Mouse (Mus musculus) liver, postnatal 0 days (tissue): ENCODE data around the gene Lrig1. TPM values are rescaled to one million over a fixed set of nuclear protein-coding genes. Genes with fewer than 3 reads are reported as not detected.

Source experiments
- ATAC-seq: fragments of 200-750 bp; cut with Nextera tagmentation; 2 replicates; pipeline ENCODE4 v1.8.0; 2017; ENCODE audit warnings: mild to moderate bottlenecking, moderate library complexity
- DNase-seq: peaks from one replicate; pipeline ENCODE4 v3.0.0-alpha.2; 2016
- H3K27ac ChIP-seq: fragments of 300-500 bp; sonication (generic); 2 replicates; pipeline ENCODE4 v1.5.1; 2014; ENCODE audit warnings: antibody characterized with exemption, moderate library complexity, mild to moderate bottlenecking, low read depth
- H3K27me3 ChIP-seq: fragments of 300-500 bp; sonication (generic); 2 replicates; pipeline ENCODE4 v1.6.1; 2014; ENCODE audit warnings: low read length, control low read depth, mixed read lengths; ENCODE audit not compliant: insufficient read depth
- H3K36me3 ChIP-seq: fragments of 300-500 bp; sonication (generic); replicated peaks from 2 replicates; pipeline ENCODE4 v1.6.1; 2014; ENCODE audit warnings: mild to moderate bottlenecking, control low read depth, low read length, moderate library complexity, mixed read lengths; ENCODE audit not compliant: insufficient read depth
- H3K4me1 ChIP-seq: fragments of 300-500 bp; sonication (generic); 2 replicates; pipeline ENCODE4 v1.6.1; 2014; ENCODE audit warnings: antibody characterized with exemption, mild to moderate bottlenecking, control low read depth; ENCODE audit not compliant: insufficient read depth
- H3K4me2 ChIP-seq: fragments of 300-500 bp; sonication (generic); 2 replicates; pipeline ENCODE4 v1.6.1; 2014; ENCODE audit warnings: low read depth, mild to moderate bottlenecking, low read length, moderate library complexity, mixed read lengths
- H3K4me3 ChIP-seq: fragments of 300-500 bp; sonication (generic); 2 replicates; pipeline ENCODE4 v1.5.1; 2014; ENCODE audit warnings: low read depth, low read length
- H3K9ac ChIP-seq: fragments of 300-500 bp; sonication (generic); replicated peaks from 2 replicates; pipeline ENCODE4 v1.6.1; 2014; ENCODE audit warnings: mild to moderate bottlenecking, moderate library complexity
- H3K9me3 ChIP-seq: fragments of 300-500 bp; sonication (generic); 2 replicates; pipeline ENCODE4 v1.6.1; 2016; ENCODE audit warnings: mild to moderate bottlenecking, control low read depth, low read length, mixed read lengths
- CTCF ChIP-seq: sonication (generic); IDR thresholded peaks from 2 replicates; pipeline ENCODE4 v1.5.1; 2016; ENCODE audit warnings: antibody characterized with exemption, low read depth
- EP300 ChIP-seq: IDR thresholded peaks from 2 replicates; pipeline ENCODE4 v1.6.1; 2016; ENCODE audit warnings: antibody characterized with exemption, low read depth, mild to moderate bottlenecking
- WGBS: fragments of 180-500 bp; shearing (Covaris S2); extraction: QIAGEN DNeasy Blood & Tissue Kit; methylation state at CpG from one replicate; pipeline ENCODE4 v1.1.7; 2014; ENCODE audit not compliant: insufficient replicate concordance; 5-methylcytosine and 5-hydroxymethylcytosine counted together
- polyA plus RNA-seq: library from polyadenylated mRNA; unstranded; fragments of >200 nt; fragmentation: Nextera tagmentation; extraction: Ambion mirVana; gene quantifications from 2 replicates; pipeline ENCODE4 v1.2.1, GENCODE M21; 2015

Gene Lrig1
- polyA plus RNA-seq, 1 experiment from 2014 or later = 2.5 TPM

- ATAC-seq (no peak), DNase-seq (no peak)
- Histone ChIP-seq H3K9ac (no peak overlapping the region), H3K27ac (no peak overlapping the region), H3K27me3 (no peaks in the 10 kb centered on the region), H3K4me3 (no peak overlapping the region), H3K9me3 (no peaks in the 10 kb centered on the region), H3K4me2 (no peak overlapping the region), H3K4me1 (peaks cover 27% of the 10 kb centered on the region), H3K36me3 (peaks cover 3% of the 10 kb centered on the region; the same call in 1 of the 2 replicates)
- WGBS = 77% methylated on average over 1 of the region's 1 CpGs
- TF ChIP-seq EP300 (no peak), CTCF (no peak)
Measured at GRCm38 (mm10) chr6:94649637-94650036, 50.3 kb downstream of the Lrig1 start.

GRCm38 (mm10) chr6:94648496-94648895 lies 51.5 kb downstream of the Lrig1 start:
- H3K4me3 ChIP-seq = no peak overlapping the region
- peaks cover 3% of the 10 kb centered on the region; the same call in 1 of the 2 replicates for H3K36me3 ChIP-seq
- no peak for DNase-seq
- no peak overlapping the region for H3K9ac ChIP-seq
- peaks cover 25% of the 10 kb centered on the region for H3K4me1 ChIP-seq
- H3K4me2 ChIP-seq = peak overlapping the region; percentile 33; the same call in 1 of the 2 replicates
- 35% methylated on average over 4 of the region's 4 CpGs for WGBS
- peak; percentile 75 for ATAC-seq
- no peaks in the 10 kb centered on the region for H3K27me3 ChIP-seq
- TF ChIP-seq CTCF = no peak
- no peak for TF ChIP-seq EP300
- no peaks in the 10 kb centered on the region for H3K9me3 ChIP-seq
- H3K27ac ChIP-seq = peak overlapping the region; percentile 65; the same call in 1 of the 2 replicates

GRCm38 (mm10) chr6:94647574-94648430 lies 52.2 kb downstream of the Lrig1 start:
- no peaks in the 10 kb centered on the region for H3K27me3 ChIP-seq
- H3K9me3 ChIP-seq = no peaks in the 10 kb centered on the region
- TF ChIP-seq CTCF = no peak
- no peak for TF ChIP-seq EP300
- peaks cover 20% of the 10 kb centered on the region for H3K4me1 ChIP-seq
- peak overlapping the region; percentile 65 for H3K27ac ChIP-seq
- H3K4me2 ChIP-seq = peak overlapping the region; percentile 33; the same call in 1 of the 2 replicates
- ATAC-seq = peak; percentile 79
- no peak overlapping the region for H3K4me3 ChIP-seq
- H3K36me3 ChIP-seq = peaks cover 3% of the 10 kb centered on the region; the same call in 1 of the 2 replicates
- WGBS = 29% methylated on average over 10 of the region's 10 CpGs
- peak; percentile 43 for DNase-seq
- H3K9ac ChIP-seq = no peak overlapping the region

GRCm38 (mm10) chr6:94646902-94647301 lies 53.1 kb downstream of the Lrig1 start:
- ATAC-seq (no peak), DNase-seq (no peak)
- Histone ChIP-seq H3K27me3 (no peaks in the 10 kb centered on the region), H3K36me3 (no peaks in the 10 kb centered on the region), H3K9me3 (no peaks in the 10 kb centered on the region), H3K4me2 (no peak overlapping the region), H3K4me3 (no peak overlapping the region), H3K4me1 (peaks cover 20% of the 10 kb centered on the region), H3K9ac (no peak overlapping the region), H3K27ac (no peak overlapping the region)
- TF ChIP-seq EP300 = no peak
- TF ChIP-seq CTCF = no peak
- 64% methylated on average over 6 of the region's 6 CpGs for WGBS

GRCm38 (mm10) chr6:94646274-94646863 lies 53.6 kb downstream of the Lrig1 start:
- no peak overlapping the region for H3K27ac ChIP-seq
- no peaks in the 10 kb centered on the region for H3K27me3 ChIP-seq
- DNase-seq = no peak
- TF ChIP-seq EP300 = no peak
- TF ChIP-seq CTCF = no peak
- no peak for ATAC-seq
- peaks cover 20% of the 10 kb centered on the region for H3K4me1 ChIP-seq
- H3K9ac ChIP-seq = no peak overlapping the region
- no peak overlapping the region for H3K4me2 ChIP-seq
- WGBS = 65% methylated on average over 6 of the region's 6 CpGs
- no peaks in the 10 kb centered on the region for H3K36me3 ChIP-seq
- H3K4me3 ChIP-seq = no peak overlapping the region
- no peaks in the 10 kb centered on the region for H3K9me3 ChIP-seq

DNA sequence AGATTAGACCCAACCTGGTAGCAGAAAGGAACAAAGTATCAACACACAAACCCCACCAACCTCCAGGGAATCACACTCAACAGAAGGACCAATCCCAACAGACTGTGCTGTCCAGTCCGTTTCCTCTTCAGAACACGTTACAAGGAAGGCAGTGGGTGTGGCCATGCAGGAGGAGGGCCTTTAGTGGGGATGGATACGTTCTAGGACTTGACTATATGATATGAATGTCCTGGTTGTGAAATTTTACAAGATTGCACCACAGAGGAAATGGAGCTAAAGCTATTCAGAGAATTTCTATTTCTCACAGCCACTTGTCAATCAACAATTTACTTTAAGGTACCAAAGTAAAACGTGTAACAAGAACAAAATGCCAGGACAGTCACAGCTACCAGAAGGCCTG lies 54.2 kb downstream of the Lrig1 start:
- Histone ChIP-seq H3K27me3 (no peaks in the 10 kb centered on the region), H3K4me3 (no peak overlapping the region), H3K4me1 (peaks cover 20% of the 10 kb centered on the region), H3K4me2 (no peak overlapping the region), H3K36me3 (no peaks in the 10 kb centered on the region), H3K27ac (no peak overlapping the region), H3K9me3 (no peaks in the 10 kb centered on the region), H3K9ac (no peak overlapping the region)
- DNase-seq (no peak), ATAC-seq (no peak)
- 21% methylated on average over 4 of the region's 4 CpGs for WGBS
- TF ChIP-seq CTCF = no peak
- TF ChIP-seq EP300 = no peak
